In genomic region chr9:116091101-116091841, GRCm38 (mm10) we compare ENCODE assay signal across 21 mouse cellular contexts.
DNase-seq lines count a peak whose midpoint lies in the region; ATAC-seq and TF ChIP-seq lines count a peak whose summit lies in the region.
"Had no signal": no experiment of that assay in that cellular context is flagged by ENCODE, and none has a peak within 500 bp of the region (broad histone marks: within the 10 kb centered on the region; RNA-seq: fewer than 3 reads in every experiment).

No protein-coding gene starts in this region.

- peak overlapping the region; percentile 23 for H3K27ac ChIP-seq in embryonic fibroblast, embryonic 13.5 days (ENCODE audit: insufficient read depth, low read length)
- H3K27ac ChIP-seq: embryonic facial prominence, embryonic 13.5 days; forebrain, embryonic 13.5 days; liver, embryonic 15.5 days; lung, embryonic 15.5 days; macrophage had no signal

- ATAC-seq in megakaryocyte progenitor cell, adult 5-6 weeks (replicated peaks; ENCODE audit: poor library complexity), result peak; percentile 45
- ATAC-seq: forebrain, embryonic 13.5 days; hindbrain, postnatal 0 days had no signal

- H3K4me1 ChIP-seq in embryonic fibroblast, embryonic 13.5 days (ENCODE audit: control insufficient read depth, insufficient read depth, low read length), result 0 out of 2 replicates have a peak, but pooled peaks cover 3% of the 10 kb centered on the region
- H3K4me1 ChIP-seq: forebrain, embryonic 13.5 days had no signal

- no peak for TF ChIP-seq CTCF in embryonic fibroblast, embryonic 13.5 days (IDR thresholded peaks at IDR 0.05; ENCODE audit: borderline replicate concordance, insufficient read depth, low read length)

- TF ChIP-seq POLR2A in embryonic fibroblast, embryonic 13.5 days (IDR thresholded peaks at IDR 0.05; ENCODE audit: low read depth, low read length), result no peak

- no peak overlapping the region for H3K4me3 ChIP-seq in embryonic fibroblast, embryonic 13.5 days (ENCODE audit: insufficient read depth, low read length)
- H3K4me3 ChIP-seq: embryonic facial prominence, embryonic 13.5 days; forebrain, embryonic 13.5 days; hindbrain, embryonic 12.5 days; liver, embryonic 15.5 days; lung, embryonic 15.5 days; neural tube, embryonic 15.5 days had no signal

- DNase-seq in kidney, postnatal 4 days, result peak; percentile 29 to 43
- no peak for DNase-seq in kidney, adult 9 months
- DNase-seq in CD4-positive, CD25-positive, alpha-beta regulatory T cell, adult 2 months (ENCODE audit: low read depth, low spot score), result peak; percentile 80
- DNase-seq in lung, postnatal 14 days, result no peak
- no peak for DNase-seq in cerebellum, adult 11-12 months
- DNase-seq: cerebellum, adult 18-20 months; gastrocnemius, postnatal 25 days; layer of hippocampus, postnatal 36 days; midbrain, embryonic 14.5 days; spleen, adult 18-20 months; thymus, postnatal 4 days had no signal

Comparison
In these comparisons a context has a peak if more than half of its experiments do, and no peak if none do; other contexts are left out.
1. DNase-seq: peak in kidney, postnatal 4 days (2 of 2) and CD4-positive, CD25-positive, alpha-beta regulatory T cell, adult 2 months (single experiment); none in kidney, adult 9 months (single experiment), lung, postnatal 14 days (single experiment) and cerebellum, adult 11-12 months (single experiment).